Mouse (Mus musculus): Measurements from ENCODE around the gene Pnlip. TPM values are rescaled to one million over a fixed set of nuclear protein-coding genes. Genes with fewer than 3 reads are reported as not detected.

The Pnlip gene
- polyA plus RNA-seq, 1 experiment: 0.10 TPM

- no peak for DNase-seq (ENCODE audit: low read depth)
- no peak for TF ChIP-seq CTCF (IDR thresholded peaks at IDR 0.05; ENCODE audit: borderline replicate concordance, extremely low read depth, insufficient read depth, insufficient read length)
- TF ChIP-seq POLR2A (IDR thresholded peaks at IDR 0.05; ENCODE audit: borderline replicate concordance, extremely low read depth, insufficient read depth, insufficient read length, poor library complexity, severe bottlenecking): no peak
Observed at GRCm38 (mm10) chr19:58727756-58728155, 75.5 kb downstream of the Pnlip start.

GRCm38 (mm10) chr19:58728445-58729031, 76.2 kb downstream of the Pnlip start, which contains the start of gene Pnliprp1:
TSS of gene Pnliprp1 (plus strand) at chr19:58728887.
- peak; percentile 56 for DNase-seq (ENCODE audit: low read depth)

More at GRCm38 (mm10) chr19:58728445-58729031, 76.2 kb downstream of the Pnlip start, which contains the start of gene Pnliprp1:
- TF ChIP-seq CTCF (IDR thresholded peaks at IDR 0.05; ENCODE audit: borderline replicate concordance, extremely low read depth, insufficient read depth, insufficient read length) (no peak), POLR2A (IDR thresholded peaks at IDR 0.05; ENCODE audit: borderline replicate concordance, extremely low read depth, insufficient read depth, insufficient read length, poor library complexity, severe bottlenecking) (no peak)

Other genes with a start within 250 kb of the Pnlip start
- 19.6 and 44.8 TPM in 2 replicates for gene Gfra1, start 196.6 kb upstream of the Pnlip start, polyA plus RNA-seq (2012; rRNA removed)
- gene Ccdc172, start 140.5 kb upstream of the Pnlip start, polyA plus RNA-seq (2012; rRNA removed): not detected in 2 replicates
- 0.14 and 0.62 TPM in 2 replicates for gene Pnliprp1, start 76.4 kb downstream of the Pnlip start, polyA plus RNA-seq (2012; rRNA removed)
- gene Pnliprp2, start 107.2 kb downstream of the Pnlip start, polyA plus RNA-seq (2012; rRNA removed): 0.07 TPM in 1 of 2 replicates, not detected in the other
- gene 1700019N19Rik, start 142.0 kb downstream of the Pnlip start, polyA plus RNA-seq (2012; rRNA removed): 0.08 TPM in 1 of 2 replicates, not detected in the other

All from brain, embryonic 14.5 days (tissue).